Mouse (Mus musculus) midbrain, postnatal 0 days (tissue): ENCODE results near the gene Tjp2. TPM values are rescaled to one million over a fixed set of nuclear protein-coding genes. Genes with fewer than 3 reads are reported as not detected.

Experiments
- ATAC-seq: fragments of 200-750 bp; cut with Nextera tagmentation; 2 replicates; pipeline ENCODE4 v1.8.0; 2017; ENCODE audit warnings: moderate number of reproducible peaks, mild to moderate bottlenecking, moderate TSS enrichment, moderate library complexity; ENCODE audit not compliant: low FRiP score
- DNase-seq: peaks from one replicate; pipeline ENCODE4 v3.0.0-alpha.2; 2015; ENCODE audit warnings: low spot score
- H3K27ac ChIP-seq: fragments of 300-500 bp; sonication (generic); 2 replicates; pipeline ENCODE4 v1.5.1; 2014; ENCODE audit warnings: low read depth, mild to moderate bottlenecking, low read length, mixed read lengths
- H3K27me3 ChIP-seq: fragments of 300-500 bp; sonication (generic); 2 replicates; pipeline ENCODE4 v1.6.1; 2014; ENCODE audit warnings: low read length, control low read depth, mixed read lengths; ENCODE audit not compliant: insufficient read depth
- H3K36me3 ChIP-seq: fragments of 300-500 bp; sonication (generic); 2 replicates; pipeline ENCODE4 v1.6.1; 2014; ENCODE audit warnings: low read length, control low read depth, mixed read lengths; ENCODE audit not compliant: insufficient read depth
- H3K4me1 ChIP-seq: fragments of 300-500 bp; sonication (generic); 2 replicates; pipeline ENCODE4 v1.6.1; 2014; ENCODE audit warnings: mild to moderate bottlenecking, control low read depth, antibody characterized with exemption, low read length, mixed read lengths; ENCODE audit not compliant: insufficient read depth
- H3K4me2 ChIP-seq: fragments of 300-500 bp; sonication (generic); 2 replicates; pipeline ENCODE4 v1.6.1; 2014; ENCODE audit warnings: low read depth, mild to moderate bottlenecking, low read length, mixed read lengths; ENCODE audit not compliant: poor library complexity, severe bottlenecking
- H3K4me3 ChIP-seq: fragments of 300-500 bp; sonication (generic); 2 replicates; pipeline ENCODE4 v1.5.1; 2014; ENCODE audit warnings: low read depth, mild to moderate bottlenecking, low read length, moderate library complexity
- H3K9ac ChIP-seq: fragments of 300-500 bp; sonication (generic); replicated peaks from 2 replicates; pipeline ENCODE4 v1.6.1; 2014; ENCODE audit warnings: mild to moderate bottlenecking, low read length, moderate library complexity, mixed read lengths; ENCODE audit not compliant: poor library complexity, severe bottlenecking
- H3K9me3 ChIP-seq: fragments of 300-500 bp; sonication (generic); 2 replicates; pipeline ENCODE4 v1.6.1; 2016; ENCODE audit warnings: low read length, control low read depth
- CTCF ChIP-seq: IDR thresholded peaks from 2 replicates; pipeline ENCODE4 v1.5.1; 2016; ENCODE audit warnings: antibody characterized with exemption, mild to moderate bottlenecking
- WGBS: fragments of 180-500 bp; shearing (Covaris S2); extraction: QIAGEN DNeasy Blood & Tissue Kit; methylation state at CpG from one replicate; pipeline ENCODE4 v1.1.7; 2014; 5-methylcytosine and 5-hydroxymethylcytosine counted together
- polyA plus RNA-seq: library from polyadenylated mRNA; unstranded; fragments of >200 nt; fragmentation: Nextera tagmentation; extraction: Ambion mirVana; gene quantifications from 2 replicates; pipeline ENCODE4 v1.2.1, GENCODE M21; 2015
- total RNA-seq: library from RNA; depleted of rRNA; stranded (reverse); fragments of >200 nt; gene quantifications from 2 replicates; pipeline ENCODE4 v1.2.3, GENCODE M21; 2014; rRNA removed

Tjp2 gene
- total and polyA plus RNA-seq, 2 experiments from 2014 or later: 11.2 to 18.7 TPM

GRCm38 (mm10) chr19:24054265-24054664 lies 170.6 kb downstream of the Tjp2 start:
- DNase-seq: no peak
- 83% methylated on average over 5 of the region's 5 CpGs for WGBS

GRCm38 (mm10) chr19:24050514-24050913 lies 174.3 kb downstream of the Tjp2 start:
- TF ChIP-seq CTCF: no peak
- Histone ChIP-seq H3K9me3 (no peaks in the 10 kb centered on the region), H3K27me3 (no peaks in the 10 kb centered on the region), H3K9ac (no peak overlapping the region), H3K4me1 (no peaks in the 10 kb centered on the region), H3K4me3 (no peak overlapping the region), H3K27ac (no peak overlapping the region), H3K36me3 (no peaks in the 10 kb centered on the region), H3K4me2 (no peak overlapping the region)
- DNase-seq: no peak
- 77% methylated on average over 2 of the region's 2 CpGs for WGBS
- ATAC-seq: no peak

More at GRCm38 (mm10) chr19:24054265-24054664, 170.6 kb downstream of the Tjp2 start:
- no peaks in the 10 kb centered on the region for H3K36me3 ChIP-seq
- no peak overlapping the region for H3K4me2 ChIP-seq
- H3K9me3 ChIP-seq: 0 out of 2 replicates have a peak, but pooled peaks cover 3% of the 10 kb centered on the region
- H3K27me3 ChIP-seq: no peaks in the 10 kb centered on the region
- no peaks in the 10 kb centered on the region for H3K4me1 ChIP-seq
- H3K9ac ChIP-seq: no peak overlapping the region
- no peak for TF ChIP-seq CTCF
- ATAC-seq: no peak
- H3K4me3 ChIP-seq: no peak overlapping the region
- H3K27ac ChIP-seq: no peak overlapping the region

DNA sequence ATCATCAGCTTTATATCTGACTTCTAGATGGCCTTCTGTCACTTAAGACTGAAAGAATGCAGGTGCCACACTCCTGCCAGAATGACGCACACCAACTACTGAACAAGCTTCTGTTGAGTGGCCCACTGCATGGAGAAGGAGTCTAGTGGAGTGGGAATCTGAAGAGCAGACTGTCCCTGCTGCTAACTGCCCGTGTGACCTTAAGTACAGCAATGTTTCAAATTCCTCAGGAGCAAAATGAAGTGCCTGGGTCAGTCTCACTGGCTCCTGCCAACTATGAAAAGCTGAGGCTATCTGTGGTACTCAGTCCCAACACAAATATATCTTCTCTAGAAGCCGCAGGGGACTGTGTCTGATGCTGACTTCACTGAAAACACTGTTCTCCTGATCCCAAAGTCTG lies 175.5 kb downstream of the Tjp2 start:
- WGBS: 87% methylated on average over 3 of the region's 3 CpGs

DNA sequence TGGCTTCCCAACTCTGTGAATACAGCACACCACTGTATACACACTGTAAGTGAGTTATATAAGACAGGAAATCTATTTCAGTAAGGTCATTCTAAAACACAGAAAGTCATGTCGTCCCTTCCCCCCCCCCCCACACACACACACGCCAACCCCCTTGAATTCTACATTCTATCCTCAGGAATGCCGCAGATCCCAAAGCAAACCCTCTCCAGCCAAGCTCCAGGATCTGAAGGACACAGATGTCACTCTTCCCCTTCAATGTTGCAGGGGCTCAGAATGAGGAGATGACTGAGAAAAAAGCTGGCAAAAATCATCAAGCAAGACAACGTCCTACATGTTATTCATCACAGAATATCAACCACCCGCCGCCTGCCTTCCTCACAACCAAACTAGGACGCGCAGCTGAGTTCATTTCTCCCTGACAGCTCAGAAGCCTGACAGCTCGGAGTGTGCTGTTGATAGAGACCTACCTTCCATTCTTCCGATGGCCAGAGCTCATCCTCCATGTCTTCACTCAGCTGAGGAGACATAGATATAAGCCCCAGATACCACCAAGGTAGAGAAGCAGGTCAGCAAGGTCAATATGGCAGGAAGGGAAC lies 178.3 kb downstream of the Tjp2 start:
- ATAC-seq (no peak), DNase-seq (no peak)
- H3K4me2 ChIP-seq: no peak overlapping the region
- WGBS: 90% methylated on average over 10 of the region's 10 CpGs
- TF ChIP-seq CTCF: no peak
- H3K27ac ChIP-seq: no peak overlapping the region
- no peaks in the 10 kb centered on the region for H3K27me3 ChIP-seq
- no peaks in the 10 kb centered on the region for H3K4me1 ChIP-seq
- no peak overlapping the region for H3K4me3 ChIP-seq
- H3K36me3 ChIP-seq: no peaks in the 10 kb centered on the region
- H3K9me3 ChIP-seq: no peaks in the 10 kb centered on the region
- H3K9ac ChIP-seq: no peak overlapping the region

More for the DNA sequence above, 175.5 kb downstream of the Tjp2 start:
- Histone ChIP-seq H3K27me3 (no peaks in the 10 kb centered on the region), H3K4me1 (no peaks in the 10 kb centered on the region), H3K36me3 (no peaks in the 10 kb centered on the region), H3K9me3 (no peaks in the 10 kb centered on the region), H3K27ac (no peak overlapping the region), H3K9ac (no peak overlapping the region), H3K4me2 (no peak overlapping the region), H3K4me3 (no peak overlapping the region)
- DNase-seq (no peak), ATAC-seq (no peak)
- no peak for TF ChIP-seq CTCF

Other genes with a start within 250 kb of the Tjp2 start
- gene Fam189a2, start 194.0 kb downstream of the Tjp2 start, total RNA-seq: 16.3 and 16.9 TPM in 2 replicates
- gene Fam189a2, start 194.0 kb downstream of the Tjp2 start, polyA plus RNA-seq: 2.5 and 3.2 TPM in 2 replicates
- 24.6 and 25.4 TPM in 2 replicates for gene Fxn, start 55.6 kb upstream of the Tjp2 start, total RNA-seq
- gene Fxn, start 55.6 kb upstream of the Tjp2 start, polyA plus RNA-seq: 42.5 and 43.7 TPM in 2 replicates